Mouse (Mus musculus) CH12.LX (cell line): Measurements from ENCODE around the gene Fam198a. TPM values are rescaled to one million over a fixed set of nuclear protein-coding genes. Genes with fewer than 3 reads are reported as not detected.

ENCODE experiments used
- DNase-seq: peaks from one replicate; pipeline ENCODE4 v3.0.0-alpha.2; 2013; ENCODE audit errors: extremely low read depth
- H3K27ac ChIP-seq: 2 replicates; pipeline ENCODE4 v1.5.1; 2012; ENCODE audit warnings: low read depth, mild to moderate bottlenecking, control low read depth, moderate library complexity; ENCODE audit not compliant: insufficient read depth
- H3K27me3 ChIP-seq: replicated peaks from 2 replicates; pipeline ENCODE3; 2012; ENCODE audit warnings: inconsistent platforms
- H3K36me3 ChIP-seq, 2 experiments: replicated peaks in 1 of 2; 2 replicates each; pipeline versions ENCODE3 to v1.6.1; 2012; ENCODE audit warnings: inconsistent platforms in 1 of 2, low read length in 1 of 2, mild to moderate bottlenecking in 1 of 2, mixed read lengths in 1 of 2, moderate library complexity in 1 of 2; ENCODE audit not compliant: control insufficient read depth in 1 of 2, insufficient read depth in 1 of 2
- H3K4me1 ChIP-seq, 2 experiments: 2 replicates each; pipeline ENCODE4 v1.6.1; 2012; ENCODE audit warnings: inconsistent platforms in 1 of 2, moderate library complexity in 1 of 2; ENCODE audit not compliant: insufficient read depth in 2 of 2, control insufficient read depth in 1 of 2
- H3K4me2 ChIP-seq: 2 replicates; pipeline ENCODE4 v1.6.1; 2012; ENCODE audit warnings: low read depth, mild to moderate bottlenecking, control low read depth; ENCODE audit not compliant: poor library complexity, insufficient read depth, severe bottlenecking
- H3K4me3 ChIP-seq, 3 experiments: fragments of 150-350 bp in 1 of 3; sonication (generic) in 1 of 3; replicated peaks in 1 of 3; 2 replicates each; pipeline versions ENCODE3 to v1.5.1; 2011 to 2012; ENCODE audit warnings: low read depth in 2 of 3, low read length in 2 of 3, mild to moderate bottlenecking in 2 of 3, moderate library complexity in 2 of 3, control low read depth in 1 of 3, improper control_type of control experiment in 1 of 3, inconsistent platforms in 1 of 3, mixed read lengths in 1 of 3; ENCODE audit not compliant: poor library complexity in 1 of 3
- H3K79me2 ChIP-seq: replicated peaks from 2 replicates; pipeline ENCODE4 v1.6.1; 2012; ENCODE audit warnings: mild to moderate bottlenecking, moderate library complexity; ENCODE audit not compliant: control insufficient read depth, poor library complexity, insufficient read depth, severe bottlenecking; ENCODE audit errors: extremely low read depth
- H3K9ac ChIP-seq: 2 replicates; pipeline ENCODE4 v1.6.1; 2012; ENCODE audit warnings: low read depth, mild to moderate bottlenecking, control low read depth, moderate library complexity; ENCODE audit not compliant: insufficient read depth
- H3K9me3 ChIP-seq: replicated peaks from 2 replicates; pipeline ENCODE3; 2012; ENCODE audit warnings: low read length, inconsistent platforms, mixed read lengths
- BHLHE40 ChIP-seq: IDR thresholded peaks from 2 replicates; pipeline ENCODE4 v1.6.1; 2011; ENCODE audit warnings: mild to moderate bottlenecking, low read depth, low read length, improper control_type of control experiment
- CHD1 ChIP-seq: IDR thresholded peaks from 2 replicates; pipeline ENCODE4 v1.6.1; 2012; ENCODE audit warnings: low read depth, low read length, improper control_type of control experiment, inconsistent platforms
- CHD2 ChIP-seq: IDR thresholded peaks from 2 replicates; pipeline ENCODE4 v1.6.1; 2011; ENCODE audit warnings: low read length, improper control_type of control experiment
- ELF1 ChIP-seq: IDR thresholded peaks from 2 replicates; pipeline ENCODE4 v1.6.1; 2014; ENCODE audit warnings: low read depth, mild to moderate bottlenecking, inconsistent platforms, low read length, improper control_type of control experiment
- EP300 ChIP-seq: IDR thresholded peaks from 2 replicates; pipeline ENCODE4 v1.6.1; 2011; ENCODE audit warnings: low read length, improper control_type of control experiment
- ETS1 ChIP-seq: conservative IDR thresholded peaks from 2 replicates; pipeline ENCODE4 v1.6.1; 2012; ENCODE audit warnings: low read depth, mild to moderate bottlenecking, inconsistent platforms, low read length, improper control_type of control experiment, moderate library complexity
- HCFC1 ChIP-seq: IDR thresholded peaks from 2 replicates; pipeline ENCODE4 v1.6.1; 2012; ENCODE audit warnings: low read depth, mild to moderate bottlenecking, inconsistent platforms, low read length, improper control_type of control experiment
- JUN ChIP-seq: IDR thresholded peaks from 2 replicates; pipeline ENCODE4 v1.6.1; 2011; ENCODE audit warnings: low read depth, mild to moderate bottlenecking, low read length, improper control_type of control experiment, moderate library complexity; ENCODE audit not compliant: insufficient read depth
- JUND ChIP-seq: conservative IDR thresholded peaks from 2 replicates; pipeline ENCODE4 v1.6.1; 2011; ENCODE audit warnings: low read depth, low read length, improper control_type of control experiment
- KAT2A ChIP-seq: IDR thresholded peaks from 2 replicates; pipeline ENCODE4 v1.6.1; 2012; ENCODE audit warnings: low read length, improper control_type of control experiment, inconsistent platforms; ENCODE audit not compliant: insufficient replicate concordance
- MAX ChIP-seq: IDR thresholded peaks from 2 replicates; pipeline ENCODE4 v1.6.1; 2011; ENCODE audit warnings: low read length, improper control_type of control experiment
- NELFE ChIP-seq: IDR thresholded peaks from 2 replicates; pipeline ENCODE4 v1.6.1; 2011; ENCODE audit warnings: low read depth, low read length, improper control_type of control experiment
- PAX5 ChIP-seq: IDR thresholded peaks from 2 replicates; pipeline ENCODE4 v1.6.1; 2012; ENCODE audit warnings: low read length, inconsistent platforms, mixed read lengths
- RAD21 ChIP-seq: IDR thresholded peaks from 2 replicates; pipeline ENCODE4 v1.6.1; 2011; ENCODE audit warnings: low read depth, mild to moderate bottlenecking, low read length, improper control_type of control experiment, moderate library complexity
- SIN3A ChIP-seq: IDR thresholded peaks from 2 replicates; pipeline ENCODE4 v1.6.1; 2012; ENCODE audit warnings: low read length, improper control_type of control experiment, inconsistent platforms
- TCF12 ChIP-seq: IDR thresholded peaks from 2 replicates; pipeline ENCODE4 v1.6.1; 2014; ENCODE audit warnings: low read depth, mild to moderate bottlenecking, inconsistent platforms, low read length, improper control_type of control experiment
- UBTF ChIP-seq: IDR thresholded peaks from 2 replicates; pipeline ENCODE4 v1.6.1; 2012; ENCODE audit warnings: low read depth, mild to moderate bottlenecking, inconsistent platforms, low read length, improper control_type of control experiment, moderate library complexity
- USF1 ChIP-seq: IDR thresholded peaks from 2 replicates; pipeline ENCODE4 v1.6.1; 2014; ENCODE audit warnings: low read depth, mild to moderate bottlenecking, inconsistent platforms, low read length, improper control_type of control experiment
- USF2 ChIP-seq: conservative IDR thresholded peaks from 2 replicates; pipeline ENCODE4 v1.6.1; 2011; ENCODE audit warnings: low read depth, low read length, improper control_type of control experiment
- dilution Hi-C: fragments of 300-500 bp; cut with MboI; formaldehyde crosslinking; loops from 2 replicates; pipeline ENCODE4 v1.14.3; 2020; ENCODE audit warnings: low sequenced_read_pairs; ENCODE audit not compliant: extremely low pct_unique_long_range_greater_than_20kb, extremely low pct_ligation_motif_present
- in situ Hi-C: fragments of 300-500 bp; cut with MboI; formaldehyde crosslinking; loops from 3 replicates; pipeline ENCODE4 v1.14.3; 2019; ENCODE audit warnings: low sequenced_read_pairs, low pct_ligation_motif_present, low pct_unique_long_range_greater_than_20kb, mixed read lengths
- polyA plus RNA-seq: library from polyadenylated mRNA; unstranded; fragments of >175 nt; gene quantifications from 2 replicates; pipeline ENCODE4 v1.2.1, GENCODE M21; 2012; ENCODE audit warnings: low read depth; ENCODE audit not compliant: insufficient read length
- total RNA-seq, 2 experiments: library from RNA; depleted of rRNA; stranded (reverse); fragments of 300-350 nt in 1 of 2; fragments of >200 nt in 1 of 2; gene quantifications; 2 replicates each; pipeline ENCODE4 v1.2.3; 2012 to 2014

Gene Fam198a
- total and polyA plus RNA-seq, 3 experiments: 0.40 to 0.93 (median 0.59) TPM

GRCm38 (mm10) chr9:121993047-121993446 lies 42.3 kb downstream of the Fam198a start:
- Histone ChIP-seq H3K4me2 (no peak overlapping the region), H3K27me3 (peaks cover 11% of the 10 kb centered on the region), H3K27ac (no peak overlapping the region), H3K79me2 (no peaks in the 10 kb centered on the region), H3K9ac (no peak overlapping the region), H3K9me3 (no peaks in the 10 kb centered on the region), H3K4me1 (peaks cover 7 to 25% of the 10 kb centered on the region in 2 experiments; a peak in 3 of 4 replicates), H3K4me3 (no peak overlapping the region), H3K36me3 (no peaks in the 10 kb centered on the region)
- in situ Hi-C loops (loop anchor here (25.0 kb wide), 1 partner anchor 506 kb away; the partner anchor contains the start of gene Cck), dilution Hi-C loops (no loop called here)
- no peak for TF ChIP-seq SIN3A
- no peak for TF ChIP-seq HCFC1
- no peak for TF ChIP-seq NELFE
- no peak for TF ChIP-seq CHD1
- TF ChIP-seq EP300: 0 out of 2 replicates have a peak, but pooled peaks have one; percentile 22
- DNase-seq: peak; percentile 43

- H3K4me3 ChIP-seq: no peak overlapping the region
These were observed 44.3 kb downstream of the Fam198a start for GRCm38 (mm10) chr9:121995077-121995476.

GRCm38 (mm10) chr9:121995508-121996131 lies 44.8 kb downstream of the Fam198a start:
- dilution Hi-C loops: no loop called here
- in situ Hi-C loops: loop anchor here (25.0 kb wide), 1 partner anchor 508 kb away; the partner anchor contains the start of gene Cck

More at GRCm38 (mm10) chr9:121995077-121995476, 44.3 kb downstream of the Fam198a start:
- H3K36me3 ChIP-seq: no peaks in the 10 kb centered on the region
- H3K4me1 ChIP-seq: peaks cover 4 to 25% of the 10 kb centered on the region in 2 experiments; a peak in 2 of 4 replicates
- H3K79me2 ChIP-seq: no peaks in the 10 kb centered on the region
- H3K9me3 ChIP-seq: no peaks in the 10 kb centered on the region
- no peak overlapping the region for H3K4me2 ChIP-seq
- dilution Hi-C loops (no loop called here), in situ Hi-C loops (loop anchor here (25.0 kb wide), 1 partner anchor 508 kb away; the partner anchor contains the start of gene Cck)
- TF ChIP-seq UBTF (no peak), MAX (no peak), PAX5 (no peak), USF2 (no peak), RAD21 (no peak), CHD2 (no peak), ETS1 (no peak), USF1 (no peak)
- no peak overlapping the region for H3K27ac ChIP-seq
- no peak overlapping the region for H3K9ac ChIP-seq
- H3K27me3 ChIP-seq: peaks cover 30% of the 10 kb centered on the region
- DNase-seq: no peak

More at GRCm38 (mm10) chr9:121995508-121996131, 44.8 kb downstream of the Fam198a start:
- TF ChIP-seq CHD2 (no peak), PAX5 (no peak), UBTF (no peak), KAT2A (no peak), TCF12 (no peak), JUN (no peak), ETS1 (no peak), RAD21 (no peak), JUND (no peak), ELF1 (no peak), BHLHE40 (no peak), NELFE (no peak)
- TF ChIP-seq, all 38 proteins: peak for 0
- DNase-seq: no peak
- no peak overlapping the region for H3K9ac ChIP-seq
- H3K4me2 ChIP-seq: no peak overlapping the region
- H3K36me3 ChIP-seq: no peaks in the 10 kb centered on the region
- no peak overlapping the region for H3K4me3 ChIP-seq
- H3K79me2 ChIP-seq: no peaks in the 10 kb centered on the region
- H3K27me3 ChIP-seq: peaks cover 36% of the 10 kb centered on the region
- H3K9me3 ChIP-seq: no peaks in the 10 kb centered on the region
- H3K4me1 ChIP-seq: peaks cover 4 to 25% of the 10 kb centered on the region in 2 experiments; a peak in 2 of 4 replicates
- no peak overlapping the region for H3K27ac ChIP-seq
